Mouse (Mus musculus): ENCODE data around the gene Wdr24. TPM values are rescaled to one million over a fixed set of nuclear protein-coding genes. Genes with fewer than 3 reads are reported as not detected.
A peak's percentile ranks its signal among the peaks of the same experiment; 100 is the strongest.

Wdr24 gene
- polyA plus RNA-seq, 1 experiment, result 0.32 TPM

- H3K4me3 ChIP-seq (replicated peaks), result peak within 1 kb of the TSS; percentile 73
- H3K27me3 ChIP-seq (ENCODE audit: control insufficient read depth), result no peaks in the 10 kb centered on the region
- H3K9me3 ChIP-seq (ENCODE audit: control insufficient read depth, low read length), result no peaks in the 10 kb centered on the region
- no peak for TF ChIP-seq TAL1 (IDR thresholded peaks at IDR 0.05; ENCODE audit: low read length)
- no peak for TF ChIP-seq GATA1 (IDR thresholded peaks at IDR 0.05; ENCODE audit: low read length)
- peaks cover 27% of the 10 kb centered on the region for H3K36me3 ChIP-seq (ENCODE audit: control insufficient read depth)
- H3K4me1 ChIP-seq (ENCODE audit: control insufficient read depth), result peaks cover 47% of the 10 kb centered on the region
Observed at GRCm38 (mm10) chr17:25874721-25875170, 51.3 kb downstream of the Wdr24 start, which contains the start of gene Mettl26. TSS of gene Mettl26 (plus strand) at chr17:25875074.

GRCm38 (mm10) chr17:25875171-25876136, 52.0 kb downstream of the Wdr24 start:
- no peak for TF ChIP-seq TAL1 (IDR thresholded peaks at IDR 0.05; ENCODE audit: low read length)
- no peak for TF ChIP-seq GATA1 (IDR thresholded peaks at IDR 0.05; ENCODE audit: low read length)

GRCm38 (mm10) chr17:25876347-25876915, 53.0 kb downstream of the Wdr24 start:
- peaks cover 53% of the 10 kb centered on the region for H3K4me1 ChIP-seq (ENCODE audit: control insufficient read depth)
- TF ChIP-seq TAL1 (IDR thresholded peaks at IDR 0.05; ENCODE audit: low read length) (no peak), GATA1 (IDR thresholded peaks at IDR 0.05; ENCODE audit: low read length) (no peak)

More at GRCm38 (mm10) chr17:25875171-25876136, 52.0 kb downstream of the Wdr24 start:
- peak overlapping the region; percentile 73 for H3K4me3 ChIP-seq (replicated peaks)
- peaks cover 47% of the 10 kb centered on the region for H3K4me1 ChIP-seq (ENCODE audit: control insufficient read depth)
- peaks cover 29% of the 10 kb centered on the region for H3K36me3 ChIP-seq (ENCODE audit: control insufficient read depth)
- no peaks in the 10 kb centered on the region for H3K27me3 ChIP-seq (ENCODE audit: control insufficient read depth)
- H3K9me3 ChIP-seq (ENCODE audit: control insufficient read depth, low read length), result no peaks in the 10 kb centered on the region

GRCm38 (mm10) chr17:25877025-25877424, 53.6 kb downstream of the Wdr24 start:
- TF ChIP-seq GATA1 (IDR thresholded peaks at IDR 0.05; ENCODE audit: low read length) (no peak), TAL1 (IDR thresholded peaks at IDR 0.05; ENCODE audit: low read length) (no peak)
- H3K27me3 ChIP-seq (ENCODE audit: control insufficient read depth), result no peaks in the 10 kb centered on the region
- H3K4me3 ChIP-seq (replicated peaks), result no peak overlapping the region
- H3K9me3 ChIP-seq (ENCODE audit: control insufficient read depth, low read length), result no peaks in the 10 kb centered on the region
- H3K36me3 ChIP-seq (ENCODE audit: control insufficient read depth), result peaks cover 34% of the 10 kb centered on the region
- peaks cover 56% of the 10 kb centered on the region for H3K4me1 ChIP-seq (ENCODE audit: control insufficient read depth)

More at GRCm38 (mm10) chr17:25876347-25876915, 53.0 kb downstream of the Wdr24 start:
- Histone ChIP-seq H3K9me3 (ENCODE audit: control insufficient read depth, low read length) (no peaks in the 10 kb centered on the region), H3K27me3 (ENCODE audit: control insufficient read depth) (no peaks in the 10 kb centered on the region), H3K4me3 (replicated peaks) (peak overlapping the region; percentile 73), H3K36me3 (ENCODE audit: control insufficient read depth) (peaks cover 31% of the 10 kb centered on the region)

- no peaks in the 10 kb centered on the region for H3K27me3 ChIP-seq (ENCODE audit: control insufficient read depth)
- peaks cover 65% of the 10 kb centered on the region for H3K4me1 ChIP-seq (ENCODE audit: control insufficient read depth)
- H3K9me3 ChIP-seq (ENCODE audit: control insufficient read depth, low read length), result no peaks in the 10 kb centered on the region
- TF ChIP-seq TAL1 (IDR thresholded peaks at IDR 0.05; ENCODE audit: low read length) (no peak), GATA1 (IDR thresholded peaks at IDR 0.05; ENCODE audit: low read length) (no peak)
- H3K36me3 ChIP-seq (ENCODE audit: control insufficient read depth), result peaks cover 43% of the 10 kb centered on the region
- no peak overlapping the region for H3K4me3 ChIP-seq (replicated peaks)
Observed at GRCm38 (mm10) chr17:25877741-25878610, 54.5 kb downstream of the Wdr24 start.

Other genes starting within 250 kb of the Wdr24 start
- 0.91 and 1.0 TPM in 2 replicates for gene Lmf1, start 244.5 kb upstream of the Wdr24 start, polyA plus RNA-seq (2012)
- gene Gng13, start 106.5 kb upstream of the Wdr24 start, polyA plus RNA-seq (2012), result not detected in 2 replicates
- gene Chtf18, start 96.2 kb upstream of the Wdr24 start, polyA plus RNA-seq (2012), result 15.6 and 20.0 TPM in 2 replicates
- gene Rpusd1, start 96.0 kb upstream of the Wdr24 start, polyA plus RNA-seq (2012), result 3.2 and 4.0 TPM in 2 replicates
- not detected in 2 replicates for gene Mslnl, start 87.6 kb upstream of the Wdr24 start, polyA plus RNA-seq (2012)
- gene Msln, start 69.2 kb upstream of the Wdr24 start, polyA plus RNA-seq (2012), result not detected in 2 replicates
- gene Narfl, start 49.9 kb upstream of the Wdr24 start, polyA plus RNA-seq (2012), result 2.0 TPM in 2 replicates
- gene Haghl, start 38.0 kb upstream of the Wdr24 start, polyA plus RNA-seq (2012), result 0.46 and 0.59 TPM in 2 replicates
- gene Ccdc78, start 37.0 kb upstream of the Wdr24 start, polyA plus RNA-seq (2012), result not detected in 2 replicates
- 2.8 and 3.7 TPM in 2 replicates for gene Fam173a, start 30.7 kb upstream of the Wdr24 start, polyA plus RNA-seq (2012)
- gene AC134908.4, start 28.0 kb upstream of the Wdr24 start, polyA plus RNA-seq (2012), result not detected in 2 replicates
- gene Metrn, start 26.5 kb upstream of the Wdr24 start, polyA plus RNA-seq (2012), result 7.2 and 7.4 TPM in 2 replicates
- gene Fbxl16, start 14.5 kb upstream of the Wdr24 start, polyA plus RNA-seq (2012), result not detected in 2 replicates
- 0.31 and 0.65 TPM in 2 replicates for gene Jmjd8, start 5.2 kb downstream of the Wdr24 start, polyA plus RNA-seq (2012)
- 10.1 and 10.6 TPM in 2 replicates for gene Stub1, start 9.8 kb downstream of the Wdr24 start, polyA plus RNA-seq (2012)
- 0.22 and 0.54 TPM in 2 replicates for gene Rhbdl1, start 13.7 kb downstream of the Wdr24 start, polyA plus RNA-seq (2012)
- gene Gm20683, start 18.1 kb downstream of the Wdr24 start, polyA plus RNA-seq (2012), result 0.68 and 1.1 TPM in 2 replicates
- 17.7 and 19.8 TPM in 2 replicates for gene Rhot2, start 21.2 kb downstream of the Wdr24 start, polyA plus RNA-seq (2012)
- 1.9 and 3.6 TPM in 2 replicates for gene Wdr90, start 37.9 kb downstream of the Wdr24 start, polyA plus RNA-seq (2012)
- 3.7 and 4.0 TPM in 2 replicates for gene Mcrip2, start 45.1 kb downstream of the Wdr24 start, polyA plus RNA-seq (2012)
- gene Mettl26, start 51.4 kb downstream of the Wdr24 start, polyA plus RNA-seq (2012), result 6.4 and 8.3 TPM in 2 replicates
- 0.17 and 0.18 TPM in 2 replicates for gene Wfikkn1, start 57.2 kb downstream of the Wdr24 start, polyA plus RNA-seq (2012)
- gene Rab40c, start 96.1 kb downstream of the Wdr24 start, polyA plus RNA-seq (2012), result 0.68 and 1.0 TPM in 2 replicates
- 164 and 218 TPM in 2 replicates for gene Pigq, start 121.3 kb downstream of the Wdr24 start, polyA plus RNA-seq (2012)
- 2.9 and 3.4 TPM in 2 replicates for gene Nhlrc4, start 121.3 kb downstream of the Wdr24 start, polyA plus RNA-seq (2012)
- gene A930017K11Rik, start 128.9 kb downstream of the Wdr24 start, polyA plus RNA-seq (2012), result 0.25 TPM in 2 replicates
- 6.2 and 6.3 TPM in 2 replicates for gene Capn15, start 162.2 kb downstream of the Wdr24 start, polyA plus RNA-seq (2012)
- gene Rab11fip3, start 245.9 kb downstream of the Wdr24 start, polyA plus RNA-seq (2012), result 0.23 and 0.36 TPM in 2 replicates